Mouse (Mus musculus) forebrain, embryonic 10.5 days (tissue): Measurements from ENCODE around the gene Rap1gds1. TPM values are rescaled to one million over a fixed set of nuclear protein-coding genes. Genes with fewer than 3 reads are reported as not detected.

ENCODE experiments used
- DNase-seq: peaks from one replicate; pipeline ENCODE4 v3.0.0-alpha.2; 2017; ENCODE audit warnings: low spot score; ENCODE audit errors: extremely low spot score
- H3K27ac ChIP-seq: fragments of 300-500 bp; sonication (generic); 2 replicates; pipeline ENCODE4 v1.5.1; 2016; ENCODE audit warnings: mild to moderate bottlenecking
- H3K27me3 ChIP-seq: fragments of 300-500 bp; sonication (generic); 2 replicates; pipeline ENCODE4 v1.6.1; 2016; ENCODE audit warnings: mild to moderate bottlenecking; ENCODE audit not compliant: poor library complexity, severe bottlenecking
- H3K36me3 ChIP-seq: fragments of 300-500 bp; sonication (generic); replicated peaks from 2 replicates; pipeline ENCODE4 v1.6.1; 2016; ENCODE audit warnings: mild to moderate bottlenecking, moderate library complexity
- H3K4me1 ChIP-seq: fragments of 300-500 bp; sonication (generic); 2 replicates; pipeline ENCODE4 v1.6.1; 2016
- H3K4me3 ChIP-seq: fragments of 300-500 bp; sonication (generic); 2 replicates; pipeline ENCODE4 v1.5.1; 2016; ENCODE audit warnings: mild to moderate bottlenecking, moderate library complexity
- H3K9me3 ChIP-seq: fragments of 300-500 bp; sonication (generic); 2 replicates; pipeline ENCODE4 v1.6.1; 2016; ENCODE audit warnings: mild to moderate bottlenecking, moderate library complexity
- WGBS: fragments of 180-500 bp; shearing (Covaris S2); methylation state at CpG from one replicate; pipeline ENCODE4 v1.1.7; 2016; 5-methylcytosine and 5-hydroxymethylcytosine counted together
- polyA plus RNA-seq: library from polyadenylated mRNA; unstranded; fragments of >200 nt; fragmentation: Nextera tagmentation; extraction: Ambion mirVana; gene quantifications from 2 replicates; pipeline ENCODE4 v1.2.1, GENCODE M21; 2016

The Rap1gds1 gene
- polyA plus RNA-seq, 1 experiment from 2014 or later, result 55.0 TPM

GRCm38 (mm10) chr3:139037030-139037429 is 38.0 kb downstream of the Rap1gds1 start:
- WGBS, result 93% methylated on average over 4 of the region's 4 CpGs
- no peak for DNase-seq
- H3K4me3 ChIP-seq, result no peak overlapping the region
- H3K27me3 ChIP-seq, result no peaks in the 10 kb centered on the region
- no peak overlapping the region for H3K27ac ChIP-seq
- H3K4me1 ChIP-seq, result no peaks in the 10 kb centered on the region
- H3K9me3 ChIP-seq, result peaks cover 5% of the 10 kb centered on the region; the same call in 1 of the 2 replicates
- peaks cover 32% of the 10 kb centered on the region for H3K36me3 ChIP-seq

- Histone ChIP-seq H3K4me3 (no peak overlapping the region), H3K27me3 (no peaks in the 10 kb centered on the region), H3K4me1 (no peaks in the 10 kb centered on the region), H3K36me3 (peaks cover 11% of the 10 kb centered on the region), H3K9me3 (no peaks in the 10 kb centered on the region), H3K27ac (no peak overlapping the region)
- DNase-seq, result no peak
- 90% methylated on average over 6 of the region's 6 CpGs for WGBS
Measured at GRCm38 (mm10) chr3:139033179-139033578, 41.8 kb downstream of the Rap1gds1 start.

GRCm38 (mm10) chr3:139030644-139031227 is 44.3 kb downstream of the Rap1gds1 start:
- Histone ChIP-seq H3K9me3 (no peaks in the 10 kb centered on the region), H3K27ac (no peak overlapping the region), H3K4me3 (no peak overlapping the region), H3K36me3 (peaks cover 4% of the 10 kb centered on the region), H3K27me3 (no peaks in the 10 kb centered on the region), H3K4me1 (no peaks in the 10 kb centered on the region)
- DNase-seq, result no peak
- 94% methylated on average over 4 of the region's 4 CpGs for WGBS

- H3K4me1 ChIP-seq, result no peaks in the 10 kb centered on the region
- no peak for DNase-seq
- no peak overlapping the region for H3K4me3 ChIP-seq
- H3K27me3 ChIP-seq, result no peaks in the 10 kb centered on the region
- H3K36me3 ChIP-seq, result peaks cover 15% of the 10 kb centered on the region
- WGBS, result 92% methylated on average over 5 of the region's 5 CpGs
- no peaks in the 10 kb centered on the region for H3K9me3 ChIP-seq
- H3K27ac ChIP-seq, result no peak overlapping the region
Measured at GRCm38 (mm10) chr3:139025077-139025476, 49.9 kb downstream of the Rap1gds1 start.

GRCm38 (mm10) chr3:139023585-139023984 is 51.4 kb downstream of the Rap1gds1 start:
- no peaks in the 10 kb centered on the region for H3K9me3 ChIP-seq
- 90% methylated on average over 8 of the region's 8 CpGs for WGBS
- no peak for DNase-seq
- peaks cover 15% of the 10 kb centered on the region for H3K36me3 ChIP-seq
- H3K27ac ChIP-seq, result no peak overlapping the region
- H3K4me1 ChIP-seq, result no peaks in the 10 kb centered on the region
- H3K4me3 ChIP-seq, result no peak overlapping the region
- no peaks in the 10 kb centered on the region for H3K27me3 ChIP-seq

GRCm38 (mm10) chr3:139012352-139012751 is 62.6 kb downstream of the Rap1gds1 start:
- 93% methylated on average over 9 of the region's 9 CpGs for whole genome bisulfite sequencing
- H3K27ac ChIP-seq, result no peak overlapping the region
- no peaks in the 10 kb centered on the region for H3K9me3 ChIP-seq
- H3K36me3 ChIP-seq, result peaks cover 12% of the 10 kb centered on the region; the same call in 1 of the 2 replicates
- no peaks in the 10 kb centered on the region for H3K4me1 ChIP-seq
- no peak for DNase-seq
- H3K4me3 ChIP-seq, result no peak overlapping the region
- H3K27me3 ChIP-seq, result no peaks in the 10 kb centered on the region

GRCm38 (mm10) chr3:139005669-139006068 is 69.3 kb downstream of the Rap1gds1 start:
- Histone ChIP-seq H3K36me3 (peaks cover 10% of the 10 kb centered on the region), H3K27ac (no peak overlapping the region; the same call in 1 of the 2 replicates), H3K9me3 (no peaks in the 10 kb centered on the region), H3K27me3 (no peaks in the 10 kb centered on the region), H3K4me3 (no peak overlapping the region), H3K4me1 (peaks cover 18% of the 10 kb centered on the region)
- DNase-seq, result no peak

GRCm38 (mm10) chr3:139002774-139003173 is 72.2 kb downstream of the Rap1gds1 start:
- WGBS, result 86% methylated on average over 6 of the region's 6 CpGs

GRCm38 (mm10) chr3:139000071-139000867 is 74.7 kb downstream of the Rap1gds1 start:
- 94% methylated on average over 9 of the region's 9 CpGs for WGBS

More at GRCm38 (mm10) chr3:139002774-139003173, 72.2 kb downstream of the Rap1gds1 start:
- Histone ChIP-seq H3K27me3 (no peaks in the 10 kb centered on the region), H3K27ac (no peak overlapping the region), H3K4me1 (peaks cover 18% of the 10 kb centered on the region), H3K4me3 (no peak overlapping the region), H3K9me3 (no peaks in the 10 kb centered on the region), H3K36me3 (peaks cover 11% of the 10 kb centered on the region)
- DNase-seq, result no peak

GRCm38 (mm10) chr3:138993473-138993872 is 81.5 kb downstream of the Rap1gds1 start:
- Histone ChIP-seq H3K4me3 (no peak overlapping the region), H3K9me3 (peaks cover 8% of the 10 kb centered on the region; the same call in 1 of the 2 replicates), H3K4me1 (no peaks in the 10 kb centered on the region), H3K27me3 (no peaks in the 10 kb centered on the region), H3K27ac (no peak overlapping the region), H3K36me3 (peaks cover 25% of the 10 kb centered on the region)
- WGBS, result 87% methylated on average over 5 of the region's 5 CpGs
- DNase-seq, result no peak

More at GRCm38 (mm10) chr3:139000071-139000867, 74.7 kb downstream of the Rap1gds1 start:
- DNase-seq, result no peak
- Histone ChIP-seq H3K27ac (no peak overlapping the region), H3K4me3 (no peak overlapping the region), H3K4me1 (peaks cover 8% of the 10 kb centered on the region), H3K27me3 (no peaks in the 10 kb centered on the region), H3K9me3 (peaks cover 8% of the 10 kb centered on the region; the same call in 1 of the 2 replicates), H3K36me3 (peaks cover 30% of the 10 kb centered on the region)

GRCm38 (mm10) chr3:138991367-138991766 is 83.6 kb downstream of the Rap1gds1 start:
- Histone ChIP-seq H3K9me3 (peaks cover 7% of the 10 kb centered on the region), H3K36me3 (peaks cover 22% of the 10 kb centered on the region), H3K27ac (no peak overlapping the region), H3K4me3 (no peak overlapping the region), H3K27me3 (no peaks in the 10 kb centered on the region), H3K4me1 (no peaks in the 10 kb centered on the region)
- no peak for DNase-seq
- 94% methylated on average over 1 of the region's 1 CpGs for WGBS

GRCm38 (mm10) chr3:138989141-138989540 is 85.9 kb downstream of the Rap1gds1 start:
- Histone ChIP-seq H3K4me3 (no peak overlapping the region), H3K36me3 (peaks cover 16% of the 10 kb centered on the region), H3K27me3 (no peaks in the 10 kb centered on the region), H3K9me3 (peaks cover 6% of the 10 kb centered on the region), H3K4me1 (no peaks in the 10 kb centered on the region), H3K27ac (no peak overlapping the region)
- WGBS, result 95% methylated on average over 7 of the region's 7 CpGs
- DNase-seq, result no peak

- DNase-seq, result no peak
- Histone ChIP-seq H3K4me1 (no peaks in the 10 kb centered on the region), H3K27me3 (no peaks in the 10 kb centered on the region), H3K9me3 (peaks cover 6% of the 10 kb centered on the region), H3K4me3 (no peak overlapping the region), H3K36me3 (peaks cover 16% of the 10 kb centered on the region), H3K27ac (no peak overlapping the region)
- 94% methylated on average over 5 of the region's 5 CpGs for WGBS
Measured at GRCm38 (mm10) chr3:138988004-138988403, 87.0 kb downstream of the Rap1gds1 start.
